ENCODE assay signal across 8 mouse cellular contexts in genomic region chr5:111890800-111891199, GRCm38 (mm10).
DNase-seq lines count a peak whose midpoint lies in the region; ATAC-seq lines count a peak whose summit lies in the region.

No protein-coding gene starts in this region.

- peak; percentile 35 for DNase-seq in midbrain, embryonic 10.5 days (ENCODE audit: low spot score)
- no peak for DNase-seq in midbrain, embryonic 11.5 days (ENCODE audit: low spot score, missing footprints)
- peak; percentile 75 to 82 for DNase-seq in heart, postnatal 14 days
- peak; percentile 12 for DNase-seq in left cerebral cortex, postnatal 4 days
- peak; percentile 56 for DNase-seq in ovary, postnatal 14 days (ENCODE audit: low spot score)

- no peak overlapping the region for H3K4me3 ChIP-seq in midbrain, embryonic 10.5 days
- H3K4me3 ChIP-seq in midbrain, embryonic 11.5 days (ENCODE audit: low read depth, low read length) = no peak overlapping the region
- no peak overlapping the region for H3K4me3 ChIP-seq in forebrain, embryonic 15.5 days

- WGBS in midbrain, embryonic 10.5 days = 73% methylated on average over 7 of the region's 7 CpGs
- WGBS in midbrain, embryonic 11.5 days = 77% methylated on average over 7 of the region's 7 CpGs
- WGBS in forebrain, embryonic 15.5 days = 50% methylated on average over 7 of the region's 7 CpGs

- no peak overlapping the region for H3K9ac ChIP-seq in midbrain, embryonic 11.5 days (ENCODE audit: low read length)
- H3K9ac ChIP-seq in forebrain, embryonic 15.5 days (replicated peaks) = no peak overlapping the region

- intact Hi-C loops in heart, postnatal 14 days (cut with DNase I) = loop anchor here (10.0 kb wide), 1 partner anchor 476 kb away; the partner anchor contains the start of gene Mn1
- intact Hi-C loops in left cerebral cortex, postnatal 4 days (cut with DNase I) = no loop called here

- peaks cover 65% of the 10 kb centered on the region for H3K4me1 ChIP-seq in midbrain, embryonic 10.5 days
- peaks cover 19% of the 10 kb centered on the region for H3K4me1 ChIP-seq in midbrain, embryonic 11.5 days (ENCODE audit: control insufficient read depth, insufficient read depth, low read length)
- peaks cover 47% of the 10 kb centered on the region for H3K4me1 ChIP-seq in forebrain, embryonic 15.5 days

- no peak overlapping the region for H3K4me2 ChIP-seq in midbrain, embryonic 11.5 days
- H3K4me2 ChIP-seq in forebrain, embryonic 15.5 days (replicated peaks) = no peak overlapping the region

- H3K27ac ChIP-seq in midbrain, embryonic 10.5 days (replicated peaks) = peak overlapping the region; percentile 46
- H3K27ac ChIP-seq in midbrain, embryonic 11.5 days (ENCODE audit: low read depth, low read length) = no peak overlapping the region
- peak overlapping the region; percentile 92 for H3K27ac ChIP-seq in forebrain, embryonic 15.5 days (replicated peaks)

- H3K27me3 ChIP-seq in midbrain, embryonic 10.5 days (ENCODE audit: low read depth, poor library complexity, severe bottlenecking) = peaks cover 38% of the 10 kb centered on the region
- no peaks in the 10 kb centered on the region for H3K27me3 ChIP-seq in midbrain, embryonic 11.5 days (ENCODE audit: control insufficient read depth, insufficient read depth, low read length)
- H3K27me3 ChIP-seq in forebrain, embryonic 15.5 days = no peaks in the 10 kb centered on the region

- no peak for ATAC-seq in midbrain, embryonic 11.5 days (ENCODE audit: low FRiP score)
- ATAC-seq in forebrain, embryonic 15.5 days (replicated peaks) = no peak
- ATAC-seq in megakaryocyte, adult 5-6 weeks (ENCODE audit: poor library complexity, severe bottlenecking) = no peak
- ATAC-seq in monocyte, adult 5-6 weeks (replicated peaks; ENCODE audit: insufficient number of reproducible peaks, low FRiP score, low TSS enrichment, poor library complexity, severe bottlenecking) = no peak

- H3K36me3 ChIP-seq in midbrain, embryonic 10.5 days = no peaks in the 10 kb centered on the region
- no peaks in the 10 kb centered on the region for H3K36me3 ChIP-seq in midbrain, embryonic 11.5 days (ENCODE audit: control insufficient read depth, insufficient read depth, low read length)
- no peaks in the 10 kb centered on the region for H3K36me3 ChIP-seq in forebrain, embryonic 15.5 days

- H3K9me3 ChIP-seq in midbrain, embryonic 10.5 days (replicated peaks) = no peaks in the 10 kb centered on the region
- no peaks in the 10 kb centered on the region for H3K9me3 ChIP-seq in midbrain, embryonic 11.5 days (ENCODE audit: control insufficient read depth, low read length)
- no peaks in the 10 kb centered on the region for H3K9me3 ChIP-seq in forebrain, embryonic 15.5 days
